Mouse (Mus musculus) mature B cell (primary cell): Measurements from ENCODE around the gene Snrpa1.

Source experiments
- in situ Hi-C: fragments of 300-500 bp; cut with MboI; formaldehyde crosslinking; loops from 2 replicates; pipeline ENCODE4 v1.14.3; 2019

Gene Snrpa1

GRCm38 (mm10) chr7:66058703-66059102 lies at the start of gene Snrpa1:
Gene Snrpa1 (plus strand): TSS chr7:66059003.
- in situ Hi-C loops = loop anchor here (25.0 kb wide), 2 partner anchors 371 to 1671 kb away; partner anchors contain the start of genes Mcee, Mphosph10 and Tm2d3

DNA sequence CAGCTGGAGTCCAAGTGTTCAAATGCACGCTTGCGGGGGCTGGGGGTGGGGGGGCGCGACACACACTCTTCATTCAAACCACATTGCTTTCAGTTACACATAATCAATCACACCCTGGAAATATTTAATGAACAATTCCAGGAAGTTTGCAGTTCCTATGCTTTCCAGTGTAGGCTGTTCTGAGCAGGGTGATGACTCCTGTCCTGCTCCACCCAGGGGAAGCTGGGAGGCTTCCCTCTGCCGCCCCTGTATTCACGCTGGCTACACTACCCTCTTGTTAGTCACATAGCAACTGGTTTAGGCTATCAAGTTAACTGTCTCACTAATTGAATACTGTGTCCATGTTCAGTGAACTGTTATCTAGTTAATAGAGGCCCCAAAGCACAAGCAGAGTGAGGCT lies 48.3 kb upstream of the Snrpa1 start:
- in situ Hi-C loops = no loop called here

DNA sequence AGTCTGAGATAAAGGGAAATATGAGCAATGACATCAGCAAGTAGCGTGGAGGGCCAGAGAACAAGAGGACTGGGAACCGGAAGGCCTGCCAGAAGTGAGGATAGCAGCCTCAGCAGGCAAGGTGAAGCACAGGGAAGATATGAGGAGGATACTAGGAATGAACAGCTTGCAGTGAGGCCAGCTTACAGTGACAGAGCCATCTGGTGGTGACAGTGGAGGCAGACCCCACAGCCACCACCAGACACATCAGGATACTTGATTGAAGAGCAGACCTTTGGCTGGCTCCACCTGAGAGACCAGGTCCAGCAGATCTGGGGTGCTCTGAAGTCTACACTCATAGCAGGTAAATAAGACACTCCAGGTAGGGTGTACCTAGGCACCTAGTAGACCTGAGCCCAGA lies 31.1 kb upstream of the Snrpa1 start:
- in situ Hi-C loops = no loop called here

GRCm38 (mm10) chr7:66028766-66029512 lies 29.9 kb upstream of the Snrpa1 start:
- in situ Hi-C loops = no loop called here

DNA sequence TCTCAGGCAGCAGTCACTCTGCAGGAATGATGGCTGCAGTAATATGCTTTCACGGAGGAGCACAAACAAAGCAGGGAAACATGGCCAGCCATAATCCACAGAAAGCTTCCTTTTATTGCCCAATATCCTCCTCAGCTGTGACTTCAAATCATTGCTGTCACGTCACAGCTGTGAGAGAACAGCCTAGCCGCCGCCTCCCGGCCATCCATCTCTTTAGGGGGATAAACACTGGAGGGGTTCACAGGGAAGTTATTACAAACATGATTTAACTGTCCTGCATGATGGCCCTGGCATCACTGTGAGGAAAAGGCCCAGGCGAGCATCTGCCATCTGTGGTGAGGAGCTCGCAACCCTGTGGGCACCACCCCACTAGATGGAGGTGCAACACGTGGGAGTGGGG lies 22.0 kb upstream of the Snrpa1 start:
- in situ Hi-C loops = no loop called here

DNA sequence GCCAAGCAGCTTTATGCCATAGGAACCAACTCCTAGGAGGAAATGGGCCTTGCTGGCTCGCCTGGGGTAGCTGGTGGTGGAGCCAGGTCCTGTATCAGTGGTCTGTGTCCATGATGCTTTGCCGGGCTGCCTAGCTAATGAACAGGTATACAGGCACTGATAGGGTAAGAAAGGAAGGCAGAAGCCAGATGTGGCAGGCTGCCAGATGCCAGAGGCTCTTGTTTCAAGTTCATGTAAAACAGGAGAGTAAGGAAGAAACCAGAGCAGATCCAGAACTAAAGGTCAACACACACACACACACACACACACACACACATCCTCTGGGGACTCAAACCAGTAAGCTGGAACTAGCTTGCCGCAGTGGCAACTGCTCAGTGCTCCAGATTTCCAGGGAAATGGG lies 20.5 kb upstream of the Snrpa1 start:
- in situ Hi-C loops = no loop called here

DNA sequence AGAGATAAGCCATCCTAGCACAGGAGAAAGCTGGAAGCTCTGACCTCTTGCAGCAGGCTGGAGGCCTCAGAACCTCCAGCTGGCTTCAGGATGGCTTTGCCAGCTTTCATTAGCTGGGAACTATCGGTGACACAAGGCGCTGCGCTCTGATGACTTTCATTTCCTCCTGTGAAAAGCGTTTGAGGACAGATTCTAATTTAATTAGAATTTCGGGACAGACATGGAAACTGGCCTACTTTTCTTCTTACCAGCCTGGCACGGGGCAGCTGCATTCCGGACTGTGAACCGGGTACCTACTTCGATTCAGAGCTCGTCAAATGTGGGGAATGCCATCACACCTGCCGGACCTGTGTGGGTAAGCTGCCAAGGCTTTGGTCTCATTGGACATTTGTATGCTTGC lies 20.1 kb upstream of the Snrpa1 start:
- in situ Hi-C loops = no loop called here

DNA sequence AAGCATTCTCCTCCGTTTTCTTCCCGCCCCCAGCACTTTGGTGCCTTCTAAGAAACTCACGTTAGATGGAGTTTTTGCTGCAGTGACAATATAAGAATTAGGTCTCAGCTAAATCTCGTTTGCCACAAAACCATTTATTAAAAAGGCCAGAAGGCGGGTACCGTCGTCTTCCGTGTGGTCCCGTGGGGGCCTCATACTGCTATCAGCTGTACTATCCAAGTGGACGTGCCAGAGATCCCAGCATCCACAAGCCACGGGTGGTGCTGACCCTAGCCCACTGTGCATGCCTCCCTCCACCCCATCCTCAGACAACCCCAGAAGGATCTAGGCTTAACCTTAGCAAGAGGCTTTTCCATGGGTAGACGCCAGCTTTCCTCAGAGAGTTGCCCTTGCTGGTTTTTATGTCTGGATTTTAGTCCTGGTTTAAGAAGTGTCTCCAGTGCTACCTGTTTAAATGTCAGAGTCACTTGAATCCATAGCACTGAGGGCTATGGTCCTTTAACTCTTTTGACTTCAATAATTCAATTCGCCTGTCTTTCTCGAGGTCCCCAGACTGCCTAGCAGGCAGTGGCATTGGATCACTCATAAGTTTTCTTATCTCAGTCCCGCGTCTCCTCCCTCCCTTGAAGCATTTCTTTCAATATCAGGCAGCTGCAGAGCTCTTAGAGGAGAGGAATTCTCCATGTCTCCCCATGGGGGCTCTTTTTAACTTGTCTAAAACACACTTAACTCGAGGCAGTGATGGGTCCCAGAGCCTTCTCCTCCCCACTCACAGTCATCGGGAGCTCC lies 18.6 kb upstream of the Snrpa1 start:
- in situ Hi-C loops = no loop called here

DNA sequence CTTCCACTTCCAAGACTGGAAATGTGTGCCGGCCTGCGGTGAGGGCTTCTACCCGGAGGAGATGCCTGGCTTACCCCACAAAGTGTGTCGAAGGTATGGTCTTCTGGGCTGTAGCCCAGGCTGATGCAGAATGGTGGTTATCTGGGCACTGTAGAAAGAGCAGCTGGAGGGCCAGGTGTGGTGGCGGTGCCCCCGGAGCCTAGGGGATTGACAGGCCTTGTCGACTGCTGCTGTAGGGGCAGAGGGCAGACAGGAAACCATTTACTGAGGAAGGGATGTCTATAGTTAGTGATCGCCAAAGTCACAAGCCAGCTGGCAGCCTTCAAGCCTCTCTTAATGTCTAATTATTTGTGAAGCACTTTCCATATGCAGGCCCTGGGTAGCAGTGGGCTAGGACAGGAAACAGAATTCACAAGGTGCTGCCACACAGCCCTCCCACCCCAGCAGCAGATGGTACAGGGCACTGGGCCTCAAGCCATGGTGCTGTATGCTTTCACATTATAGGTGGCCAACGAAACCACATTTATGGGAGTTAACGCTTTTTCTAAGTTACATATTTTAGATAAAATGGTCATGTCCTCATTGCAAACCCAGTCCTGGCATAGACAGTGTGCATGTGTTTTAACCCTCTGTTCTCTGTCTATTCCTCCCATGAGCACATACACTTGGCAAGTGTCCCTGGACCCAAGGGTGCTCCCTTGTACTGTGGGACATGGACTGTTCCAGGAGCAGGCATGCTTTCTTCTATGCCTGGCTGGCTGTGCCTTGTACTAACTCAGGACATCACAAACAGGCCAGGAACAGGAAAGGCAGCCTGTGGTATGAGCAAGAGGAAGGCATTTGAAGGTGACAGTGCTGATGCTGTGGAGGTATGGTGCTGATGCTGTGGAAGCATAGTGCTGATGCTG lies 15.0 kb upstream of the Snrpa1 start, which contains the start of gene Gm45213:
Gene Gm45213, plus strand, starts transcription at position 51 of the 908 bp plus-strand sequence.
- in situ Hi-C loops = no loop called here

DNA sequence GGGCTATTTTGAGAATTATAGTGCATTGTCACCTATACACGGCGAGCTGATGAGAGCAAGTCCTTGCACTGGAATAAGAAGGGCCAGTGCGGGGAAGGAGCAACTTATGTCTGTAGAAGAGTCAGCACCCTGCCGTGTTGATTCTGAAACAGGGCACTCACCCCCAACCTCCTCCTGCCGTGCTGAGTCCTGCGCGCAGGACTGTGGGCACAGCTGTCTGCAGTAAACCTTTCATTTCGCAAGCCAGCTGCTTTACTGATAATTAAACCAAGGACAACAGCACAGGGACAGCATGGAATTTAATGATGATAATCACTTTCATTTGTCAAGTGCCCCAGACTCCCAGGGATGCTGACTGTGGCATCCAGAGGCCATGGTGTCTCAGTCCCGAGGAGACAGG lies 14.2 kb upstream of the Snrpa1 start:
- in situ Hi-C loops = no loop called here

DNA sequence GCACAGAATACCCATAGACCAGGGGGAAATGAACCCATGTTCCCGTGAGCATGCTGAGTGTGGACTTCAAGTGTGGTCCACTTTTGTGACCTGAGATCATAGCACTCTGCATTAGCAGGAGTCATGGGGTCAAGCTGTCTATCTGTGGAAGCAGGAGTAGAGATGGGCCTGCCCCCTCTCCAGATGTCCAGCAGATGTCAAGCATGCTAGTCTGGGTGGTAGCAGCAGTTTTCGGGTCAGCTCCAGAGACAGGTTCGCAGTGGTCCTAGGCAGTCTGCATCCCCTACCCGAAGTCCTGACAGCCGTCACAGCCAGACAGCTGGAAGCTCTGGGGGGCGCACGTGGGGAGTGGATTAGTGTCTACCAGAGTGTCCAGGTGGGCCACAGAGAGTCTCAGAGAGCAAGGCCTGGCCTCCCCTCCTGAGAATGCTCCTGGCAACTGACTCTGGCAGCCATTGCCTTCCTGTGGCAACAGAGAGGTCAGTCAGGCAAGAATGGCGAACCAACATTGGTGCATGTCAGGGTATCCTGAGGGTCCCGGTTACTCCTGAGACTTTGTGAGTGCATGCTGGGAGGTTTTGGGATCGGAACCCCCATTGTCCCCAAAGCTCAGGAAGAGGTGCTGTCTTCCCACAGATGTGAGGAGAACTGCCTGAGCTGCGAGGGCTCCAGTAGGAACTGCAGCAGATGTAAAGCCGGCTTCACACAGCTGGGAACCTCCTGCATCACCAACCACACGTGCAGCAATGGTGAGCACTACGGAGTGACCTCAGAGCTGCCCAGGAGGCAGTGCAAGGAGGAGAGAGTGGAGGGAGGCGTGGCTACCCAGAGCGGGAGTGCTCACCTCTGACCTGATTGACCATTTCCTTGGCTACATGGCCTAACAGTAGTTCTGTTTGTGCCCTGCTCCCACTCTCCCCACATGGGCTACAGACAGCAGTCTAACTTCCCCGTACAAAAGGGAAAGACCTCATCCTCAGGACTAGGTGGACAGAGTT lies 11.6 kb upstream of the Snrpa1 start:
- in situ Hi-C loops = no loop called here

DNA sequence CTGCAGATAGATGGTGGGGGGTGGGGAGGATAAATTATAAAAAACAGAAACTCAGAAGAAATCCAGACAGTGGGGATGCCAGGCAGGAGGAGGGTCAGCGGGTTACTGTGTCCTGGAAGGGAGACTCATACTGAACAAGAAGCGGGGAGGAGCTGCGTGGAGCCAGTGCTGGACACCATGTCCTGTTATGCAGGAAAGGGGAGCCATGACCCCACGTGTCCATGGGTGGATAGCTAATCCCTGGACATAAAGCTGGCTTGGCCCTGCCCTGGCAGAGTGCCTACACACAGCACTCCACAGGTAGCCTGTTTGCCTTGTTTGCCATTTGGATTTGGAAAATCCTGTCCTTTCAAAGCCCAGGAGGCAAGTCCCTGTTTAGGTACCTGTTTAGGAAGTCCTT lies 10.8 kb upstream of the Snrpa1 start:
- in situ Hi-C loops = no loop called here

DNA sequence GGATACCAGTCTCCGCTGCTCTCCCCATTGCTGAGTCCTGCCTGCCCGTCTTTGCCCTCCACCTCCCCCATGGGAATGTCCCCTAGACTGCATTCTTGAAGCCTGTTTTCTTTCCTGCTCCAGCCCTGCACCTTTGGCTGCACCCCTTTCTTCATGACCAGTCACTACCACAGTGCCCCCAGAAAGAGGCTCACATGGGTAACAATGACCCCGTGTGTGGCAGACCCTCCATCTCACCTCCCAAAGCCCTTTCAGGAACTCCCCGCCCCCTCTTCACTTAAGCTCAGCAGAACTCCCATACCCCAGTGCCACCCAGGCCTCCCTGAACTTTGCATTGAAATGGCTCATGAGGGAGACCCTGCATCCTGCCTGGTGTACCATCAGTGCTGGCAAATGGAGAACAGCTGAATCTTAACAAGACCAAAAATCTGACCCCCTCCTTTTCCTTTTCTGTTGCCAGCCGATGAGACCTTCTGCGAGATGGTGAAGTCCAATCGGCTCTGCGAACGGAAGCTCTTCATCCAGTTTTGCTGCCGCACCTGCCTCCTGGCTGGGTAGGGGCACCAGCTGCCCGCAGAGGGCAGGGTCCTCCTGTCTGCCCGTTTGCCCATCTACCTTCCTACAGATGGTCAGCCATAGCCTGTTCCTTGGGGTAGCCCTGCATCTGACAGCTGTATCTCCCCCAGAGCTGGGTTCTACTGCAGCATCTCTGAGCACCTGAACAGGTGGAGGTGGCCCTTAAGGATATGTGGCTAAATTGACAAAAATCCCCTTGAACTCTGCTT lies 10.2 kb upstream of the Snrpa1 start:
- in situ Hi-C loops = no loop called here

- in situ Hi-C loops = loop anchor here (25.0 kb wide), 2 partner anchors 367 to 1667 kb away; partner anchors contain the start of genes Mcee, Mphosph10 and Tm2d3
Measured at GRCm38 (mm10) chr7:66053946-66054483, 4.8 kb upstream of the Snrpa1 start.

DNA sequence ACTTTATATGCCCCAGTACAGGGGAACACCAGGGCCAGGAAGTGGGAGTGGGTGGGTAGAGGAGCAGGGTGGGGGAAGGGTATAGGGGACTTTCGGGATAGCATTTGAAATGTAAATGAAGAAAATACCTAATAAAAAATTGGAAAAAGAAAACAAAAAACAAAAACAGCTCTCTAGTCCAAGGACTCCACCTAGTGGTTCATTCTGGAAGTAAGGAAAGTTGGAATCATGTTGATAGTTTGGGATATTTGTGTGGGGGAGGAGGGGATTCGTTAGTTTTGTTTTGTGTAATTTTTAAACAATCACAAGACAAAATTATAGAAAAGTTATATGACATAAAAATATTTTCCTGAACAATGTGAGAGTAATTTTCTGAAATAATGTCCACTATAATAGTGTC lies 3.4 kb upstream of the Snrpa1 start:
- in situ Hi-C loops = loop anchor here (25.0 kb wide), 2 partner anchors 368 to 1668 kb away; partner anchors contain the start of genes Mcee, Mphosph10 and Tm2d3

DNA sequence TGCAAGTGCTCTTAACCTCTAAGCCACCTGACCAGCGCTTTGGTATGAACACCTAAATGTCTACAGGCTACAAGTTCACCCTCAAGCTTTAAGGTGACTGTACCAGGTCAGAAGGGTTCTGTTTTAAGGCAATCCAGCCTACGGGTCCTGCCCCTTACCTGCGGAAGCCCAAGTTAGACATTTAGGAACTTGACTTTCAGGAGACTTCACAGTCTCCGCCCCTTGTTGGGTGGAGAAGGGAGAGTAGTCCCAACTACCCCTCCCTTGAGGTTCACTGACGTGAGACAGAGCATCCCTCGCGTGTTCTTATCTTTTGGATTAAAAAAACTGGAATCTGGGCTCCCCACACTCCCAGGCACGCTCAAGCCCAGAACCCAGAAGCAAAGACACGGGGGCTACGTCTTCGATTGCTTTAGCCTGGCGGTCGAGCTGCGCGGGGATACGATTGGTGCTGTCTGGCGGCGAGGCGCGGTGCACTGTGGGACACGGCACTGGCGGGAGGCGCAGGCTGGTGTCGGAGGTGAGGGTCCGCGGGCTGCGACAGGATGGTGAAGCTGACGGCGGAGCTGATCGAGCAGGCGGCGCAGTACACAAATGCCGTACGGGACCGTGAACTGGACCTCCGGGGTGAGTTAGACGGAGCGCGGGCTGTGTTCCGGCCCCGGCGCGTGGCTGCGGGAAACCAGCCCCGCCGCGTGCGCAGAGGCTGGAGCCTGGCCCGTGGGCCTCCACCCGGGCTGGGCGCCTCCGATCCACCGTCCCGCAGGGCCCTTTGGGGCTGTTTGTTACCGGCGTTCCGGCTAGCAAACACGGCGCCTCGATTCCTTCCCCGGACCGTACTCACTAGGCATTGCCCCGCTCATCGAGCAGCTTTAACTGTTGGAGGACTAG lies 1.5 kb downstream of the Snrpa1 start:
- in situ Hi-C loops = loop anchor here (25.0 kb wide), 2 partner anchors 373 to 1673 kb away; partner anchors contain the start of genes Mcee, Mphosph10 and Tm2d3

DNA sequence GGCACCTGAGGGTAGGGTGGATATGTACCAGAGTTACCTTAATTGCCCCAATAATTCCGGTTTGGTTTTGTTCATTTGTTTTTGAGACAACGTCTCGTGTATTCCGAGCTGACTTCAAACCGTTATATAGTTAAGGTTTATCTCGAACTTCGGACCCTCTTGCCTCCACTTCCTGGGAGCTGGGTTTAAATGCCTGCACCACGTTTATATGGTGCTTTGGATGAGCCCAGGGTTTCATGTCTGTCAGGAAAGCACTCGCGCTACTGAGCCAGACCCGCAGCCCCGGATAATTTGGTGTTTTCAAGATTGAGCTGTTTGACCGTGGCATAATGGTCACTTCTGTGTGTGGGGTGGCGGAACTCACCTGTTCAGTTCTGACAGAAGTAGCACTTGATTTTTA lies 2.3 kb downstream of the Snrpa1 start:
- in situ Hi-C loops = loop anchor here (25.0 kb wide), 2 partner anchors 374 to 1674 kb away; partner anchors contain the start of genes Mcee, Mphosph10 and Tm2d3

DNA sequence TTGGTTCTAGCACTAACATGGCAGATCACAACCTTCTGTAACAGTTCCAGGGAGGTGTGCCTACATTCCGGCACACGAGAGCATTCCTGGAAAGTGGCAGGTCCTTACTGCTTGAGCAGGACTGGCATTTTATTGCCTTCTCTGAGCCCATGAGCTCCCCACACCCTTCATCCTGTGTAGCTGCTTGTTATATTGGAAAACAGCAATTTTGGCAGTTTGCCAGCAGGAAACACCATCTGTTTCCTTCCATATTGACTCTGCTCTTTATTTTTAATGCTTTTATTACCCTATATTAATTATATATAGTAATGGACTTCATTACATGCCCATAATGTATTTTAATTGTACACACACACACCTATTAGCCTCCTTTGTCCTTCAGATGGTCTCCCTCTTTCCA lies 17.6 kb downstream of the Snrpa1 start:
- in situ Hi-C loops = loop anchor here (25.0 kb wide), 1 partner anchor 611 kb away; the partner anchor contains the start of genes Asb7 and Lins1
